Mouse (Mus musculus) heart, postnatal 4 days (tissue): ENCODE measurements around the gene Lipc. TPM values are rescaled to one million over a fixed set of nuclear protein-coding genes. Genes with fewer than 3 reads are reported as not detected.
A peak's percentile ranks its signal among the peaks of the same experiment; 100 is the strongest.

Experiments
- DNase-seq: peaks from one replicate; pipeline ENCODE4 v3.0.0; 2021
- total RNA-seq, 2 experiments: library from RNA; stranded (reverse); gene quantifications; 2 replicates each; pipeline ENCODE4 v1.2.3; 2021

Gene Lipc
- total RNA-seq, 2 experiments from 2014 or later: 0.41 TPM; not detected in 1

DNA sequence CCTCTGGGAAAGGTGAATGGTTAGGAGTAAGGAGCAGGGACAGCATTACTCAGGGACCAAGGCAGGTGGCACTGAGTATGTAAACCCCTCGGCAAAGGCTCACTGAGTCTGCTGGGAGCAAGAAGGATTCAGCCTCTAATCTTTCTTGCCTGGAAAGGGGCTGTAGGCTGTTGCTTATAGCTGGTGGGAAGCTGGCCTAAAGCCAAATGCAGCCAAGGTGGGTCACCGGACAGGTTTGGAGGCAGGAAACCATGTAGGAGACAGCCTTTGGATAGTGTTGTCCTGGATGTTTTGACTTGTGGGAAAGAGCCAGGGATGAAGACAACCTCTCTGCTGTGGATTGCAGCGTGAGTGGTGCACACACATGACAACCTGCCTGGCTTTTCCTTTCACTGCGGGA is 40.9 kb downstream of the Lipc start:
- no peak for DNase-seq

DNA sequence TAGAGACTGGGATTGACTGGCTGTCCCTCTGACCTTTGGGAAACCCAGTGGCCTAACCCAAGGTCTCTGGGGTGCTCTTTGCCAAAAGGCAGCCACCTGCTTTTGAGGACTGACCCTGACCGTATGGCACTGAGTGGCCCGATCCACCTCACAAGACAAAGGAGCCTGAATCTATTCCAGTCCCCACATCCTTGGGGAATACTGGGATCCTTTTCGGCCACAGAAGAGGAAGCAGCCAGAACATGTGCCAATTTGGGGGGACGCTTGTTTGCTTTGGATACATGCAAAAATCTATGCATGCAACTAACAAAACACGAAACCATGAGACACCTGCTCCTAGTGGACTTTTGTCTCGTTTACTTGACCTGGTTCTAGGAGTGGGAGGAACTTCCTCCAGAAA is 41.7 kb downstream of the Lipc start:
- peak; percentile 50 for DNase-seq

DNA sequence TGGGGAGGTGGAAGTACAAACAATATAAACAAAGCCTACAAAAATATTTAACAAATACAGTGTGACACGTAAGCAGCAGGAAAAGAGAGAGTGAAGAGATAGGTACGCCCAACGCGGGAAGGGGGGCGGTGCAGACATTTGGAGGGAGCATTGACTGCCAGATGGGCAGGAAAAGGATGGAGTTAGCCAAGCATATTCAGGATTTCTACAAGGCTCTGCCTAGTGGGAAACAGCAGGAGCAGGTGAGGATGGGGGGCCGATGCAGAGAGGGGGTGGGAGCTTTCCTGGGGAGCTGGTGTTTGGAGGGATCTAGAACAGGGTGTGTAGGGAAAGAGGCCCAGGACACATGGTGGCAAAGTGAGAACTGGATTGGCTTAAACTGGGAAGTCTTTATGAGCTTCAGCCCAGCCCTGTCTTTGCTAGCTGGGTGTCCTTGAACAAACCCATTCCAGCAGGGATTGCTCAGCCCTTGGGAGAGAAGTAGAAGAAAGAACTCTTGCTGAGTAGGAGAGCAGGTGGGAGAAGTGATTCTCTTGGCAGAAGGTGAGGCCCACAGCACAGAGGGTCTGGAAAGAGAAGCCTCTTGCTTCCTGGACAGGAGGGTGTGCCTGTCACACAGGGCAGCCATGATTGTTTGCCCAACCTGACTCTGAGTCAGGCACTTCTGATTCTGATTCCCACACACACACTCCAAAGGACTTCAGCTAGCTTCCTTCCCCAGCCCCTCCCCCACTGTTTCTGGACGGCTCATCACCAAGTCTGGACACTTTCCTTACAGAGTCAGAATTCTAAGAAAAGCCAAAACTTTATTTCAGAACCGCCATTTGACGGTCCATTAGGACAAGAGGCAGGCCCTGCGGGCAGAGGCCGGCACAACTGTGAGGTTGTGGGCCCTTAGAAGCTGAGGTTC is 49.0 kb downstream of the Lipc start:
- DNase-seq: peak; percentile 22

DNA sequence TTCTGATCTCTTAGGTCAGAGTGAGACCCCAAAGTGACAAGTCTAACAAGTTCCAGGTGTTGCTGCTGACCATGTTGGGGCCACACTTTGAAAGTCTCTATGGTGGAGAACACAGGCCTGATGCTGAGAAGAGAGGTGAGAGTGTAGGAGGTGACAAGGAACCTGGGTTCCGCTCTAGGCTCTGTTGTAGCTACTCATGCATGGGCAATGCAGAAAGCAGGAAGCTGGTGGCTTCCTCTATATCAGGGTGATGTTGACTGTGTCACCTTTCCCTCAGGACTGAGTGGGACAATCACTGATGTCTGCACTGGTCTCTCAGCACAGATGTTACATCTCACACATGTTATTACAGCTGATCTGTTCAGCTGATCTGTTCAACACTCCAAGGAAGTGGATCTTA is 57.8 kb downstream of the Lipc start:
- DNase-seq: no peak

GRCm38 (mm10) chr9:70893526-70893925 is 58.5 kb downstream of the Lipc start:
- DNase-seq: no peak

GRCm38 (mm10) chr9:70892627-70893026 is 59.4 kb downstream of the Lipc start:
- DNase-seq: no peak

- DNase-seq: peak; percentile 42
Observed at GRCm38 (mm10) chr9:70891431-70892133, 60.4 kb downstream of the Lipc start.

GRCm38 (mm10) chr9:70890736-70891135 is 61.3 kb downstream of the Lipc start:
- peak; percentile 40 for DNase-seq

DNA sequence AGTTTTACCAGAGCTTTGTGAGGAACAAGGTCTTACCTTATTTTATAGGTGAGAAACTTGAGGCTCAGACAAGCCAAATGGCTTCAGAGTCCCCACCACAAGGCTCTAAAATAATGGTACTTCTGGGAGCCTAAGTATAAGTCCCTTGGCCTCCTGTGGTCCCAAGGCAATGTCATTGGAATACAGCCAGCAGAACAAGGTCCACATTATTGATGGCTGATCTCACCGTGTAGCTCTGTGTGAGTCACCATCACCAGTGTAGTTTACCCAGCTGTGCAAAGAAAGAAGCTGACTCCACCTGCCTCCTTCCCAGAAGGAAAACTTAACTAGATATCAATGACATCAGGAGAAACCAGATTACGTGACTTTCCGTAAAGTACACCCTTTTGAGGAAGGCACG is 63.1 kb downstream of the Lipc start:
- DNase-seq: no peak

GRCm38 (mm10) chr9:70888556-70888955 is 63.5 kb downstream of the Lipc start:
- no peak for DNase-seq

GRCm38 (mm10) chr9:70881982-70882381 is 70.0 kb downstream of the Lipc start:
- no peak for DNase-seq

- no peak for DNase-seq
Observed at GRCm38 (mm10) chr9:70878823-70879222, 73.2 kb downstream of the Lipc start.

DNA sequence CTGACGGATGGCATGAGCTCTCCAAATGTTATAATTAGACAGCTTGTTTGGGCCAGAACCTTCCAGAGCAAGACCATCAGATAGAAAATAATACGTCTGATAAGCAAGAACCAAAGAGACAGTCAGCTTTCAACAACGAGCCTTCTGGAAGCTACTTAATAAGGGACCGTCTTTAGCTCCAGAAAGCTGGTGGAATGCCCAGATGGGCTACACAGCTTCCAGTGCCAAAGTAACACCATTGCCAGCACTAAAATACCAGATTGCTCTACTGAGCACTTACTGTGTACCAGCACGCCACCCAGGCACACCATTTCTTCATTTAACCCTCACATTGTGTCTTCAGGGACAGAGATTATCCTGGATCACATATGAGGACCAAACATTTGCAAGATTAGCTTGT is 73.9 kb downstream of the Lipc start:
- no peak for DNase-seq

GRCm38 (mm10) chr9:70875490-70875889 is 76.5 kb downstream of the Lipc start:
- DNase-seq: no peak

DNA sequence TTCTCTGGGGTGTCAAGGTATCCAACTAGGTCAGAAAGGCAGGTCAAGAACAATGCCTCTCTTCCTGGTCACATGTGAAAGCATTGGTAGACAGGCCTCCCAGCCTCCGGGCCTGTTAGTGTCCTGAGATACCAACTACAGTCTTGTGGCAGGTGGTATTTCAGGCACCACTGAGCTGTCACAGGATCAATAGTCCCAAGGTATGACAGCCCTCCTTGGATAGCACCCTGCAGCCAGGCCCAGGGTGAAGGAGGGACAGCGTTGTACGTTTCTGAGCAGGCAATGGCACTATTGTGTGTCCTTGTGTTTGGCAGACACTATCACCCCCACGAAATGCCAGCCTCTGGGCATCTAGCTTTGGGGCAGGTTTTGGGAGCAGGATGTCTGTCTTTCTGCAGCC is 77.0 kb downstream of the Lipc start:
- DNase-seq: no peak

DNA sequence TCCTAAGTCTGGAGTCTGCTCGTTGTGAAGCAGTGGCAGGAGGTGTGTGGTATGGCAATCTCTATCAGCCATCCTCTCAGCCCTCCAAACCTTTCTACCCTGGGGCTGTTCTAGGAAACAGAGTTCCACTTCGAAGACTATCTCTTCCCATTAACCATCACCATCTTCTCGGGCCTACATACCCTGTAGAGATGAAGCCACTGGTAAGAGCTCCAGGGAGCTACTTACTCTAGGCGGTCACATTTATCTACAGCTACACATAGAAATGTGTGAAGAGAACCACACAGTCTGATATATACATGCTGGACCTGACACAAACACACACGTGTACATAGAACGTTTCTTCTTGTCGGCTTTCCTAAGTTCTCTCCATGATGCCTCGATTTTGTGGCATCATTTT is 79.4 kb downstream of the Lipc start:
- no peak for DNase-seq

GRCm38 (mm10) chr9:70870326-70870725 is 81.7 kb downstream of the Lipc start:
- no peak for DNase-seq

GRCm38 (mm10) chr9:70869169-70869873 is 82.7 kb downstream of the Lipc start:
- DNase-seq: peak; percentile 14

DNA sequence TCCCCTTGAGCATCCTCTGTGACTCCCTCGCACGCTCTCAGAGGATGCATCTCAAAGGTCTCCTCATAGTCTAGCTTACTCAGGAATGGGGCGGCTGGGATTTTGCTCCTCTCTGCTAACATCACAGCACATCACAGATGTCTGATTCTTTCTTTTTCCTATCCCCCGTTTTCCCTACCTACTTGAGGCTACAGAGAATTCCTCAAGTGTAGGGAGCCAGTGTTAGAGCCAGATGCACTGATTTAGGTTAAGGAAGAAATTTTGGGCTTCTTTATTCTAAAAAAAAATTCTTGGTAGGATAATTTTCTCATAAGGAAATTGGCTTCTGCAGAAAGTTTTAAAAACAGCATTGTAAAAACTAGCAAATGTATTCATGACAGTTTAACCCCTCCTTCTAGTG is 84.6 kb downstream of the Lipc start:
- no peak for DNase-seq

GRCm38 (mm10) chr9:70864039-70864438 is 88.0 kb downstream of the Lipc start:
- DNase-seq: no peak

DNA sequence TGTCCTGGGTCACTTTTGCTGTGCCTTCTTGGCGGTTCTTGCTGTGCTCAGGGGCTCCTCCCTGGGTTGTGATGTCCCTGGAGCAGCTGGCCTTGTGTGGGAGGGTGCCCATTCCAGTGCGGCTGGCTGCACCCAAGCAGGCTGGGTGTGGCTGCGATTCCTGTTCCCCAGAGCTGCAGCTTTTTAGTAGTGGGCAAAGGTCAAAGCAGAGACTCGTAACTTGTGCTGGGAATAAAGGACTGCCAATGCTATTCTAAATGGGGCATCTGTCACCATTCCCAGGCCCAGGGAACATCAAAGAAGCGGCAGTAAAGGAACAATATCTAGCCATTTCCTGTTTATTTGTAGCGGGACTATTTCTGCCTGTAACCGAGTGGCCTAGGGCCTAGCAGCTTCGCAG is 88.7 kb downstream of the Lipc start:
- DNase-seq: peak; percentile 14

DNA sequence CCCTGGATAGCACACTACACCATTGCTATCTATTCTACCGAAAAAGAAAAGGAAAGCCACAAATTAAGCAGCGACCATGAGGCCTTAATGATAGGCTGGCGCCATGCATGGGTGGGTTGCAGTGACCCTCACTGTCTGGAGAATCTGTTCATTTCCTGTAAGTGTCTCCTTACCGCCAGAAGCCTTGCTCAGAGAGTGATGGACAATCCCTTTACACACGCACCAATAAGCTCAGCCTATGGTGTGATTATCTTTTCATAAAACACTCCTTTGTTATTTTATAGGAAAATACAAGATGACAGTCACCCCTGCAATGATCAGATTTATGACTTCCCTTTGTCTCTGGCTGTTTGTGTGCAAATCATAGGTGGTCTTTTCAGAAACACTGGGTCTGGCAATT is 92.8 kb downstream of the Lipc start:
- DNase-seq: no peak

DNA sequence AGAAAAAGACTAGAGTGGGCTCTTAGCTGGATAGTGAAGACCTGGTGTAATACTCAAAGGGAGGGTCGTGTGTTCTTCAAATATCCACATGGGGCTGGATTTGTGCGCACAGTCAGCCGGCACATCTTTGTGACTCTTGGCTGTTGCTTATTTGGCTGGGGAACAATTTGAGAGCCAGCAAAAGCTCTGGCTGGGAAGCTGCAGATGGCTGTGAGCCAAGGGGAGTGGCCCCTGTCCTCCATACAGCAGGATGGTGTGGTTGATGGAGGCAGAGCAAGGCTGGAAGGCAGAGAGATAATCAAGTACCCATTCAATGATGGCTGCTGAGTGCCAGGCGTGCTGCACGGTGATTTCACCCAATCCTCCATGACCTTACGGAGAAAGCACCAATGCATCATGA is 96.2 kb downstream of the Lipc start:
- DNase-seq: peak; percentile 73
